In genomic region chr8:114962494-114962893, GRCm38 (mm10) we compare ENCODE assay signal across 23 mouse cellular contexts.
A peak's percentile ranks its signal among the peaks of the same experiment; 100 is the strongest.
DNase-seq lines count a peak whose midpoint lies in the region; ATAC-seq and TF ChIP-seq lines count a peak whose summit lies in the region.
"Had no signal": no experiment of that assay in that cellular context is flagged by ENCODE, and none has a peak within 500 bp of the region (broad histone marks: within the 10 kb centered on the region; RNA-seq: fewer than 3 reads in every experiment).

No protein-coding gene starts in this region.

- no peak for TF ChIP-seq CTCF in gastrocnemius, adult 2 months (IDR thresholded peaks at IDR 0.05)
- no peak for TF ChIP-seq CTCF in liver, adult 2 months (IDR thresholded peaks at IDR 0.05; ENCODE audit: low read depth, low read length)
- TF ChIP-seq CTCF in lung, postnatal 0 days (IDR thresholded peaks at IDR 0.05), result no peak

- H3K4me2 ChIP-seq in lung, postnatal 0 days (replicated peaks; ENCODE audit: low read depth, low read length), result no peak overlapping the region
- no peak overlapping the region for H3K4me2 ChIP-seq in midbrain, embryonic 15.5 days
- H3K4me2 ChIP-seq: embryonic facial prominence, embryonic 13.5 days; forebrain, embryonic 12.5 days; heart, embryonic 13.5 days; hindbrain, embryonic 12.5 days had no signal

- peak; percentile 43; the same call in 1 of the 2 replicates for ATAC-seq in lung, postnatal 0 days
- ATAC-seq in midbrain, embryonic 15.5 days (replicated peaks), result no peak
- ATAC-seq: CD4-positive, CD25-positive, alpha-beta regulatory T cell, adult 4 months; forebrain, embryonic 16.5 days had no signal

- no peaks in the 10 kb centered on the region for H3K4me1 ChIP-seq in liver, adult 2 months (ENCODE audit: control insufficient read depth, insufficient read depth, low read length)
- no peaks in the 10 kb centered on the region for H3K4me1 ChIP-seq in lung, postnatal 0 days (ENCODE audit: insufficient read depth, low read depth, low read length)
- H3K4me1 ChIP-seq in midbrain, embryonic 15.5 days, result no peaks in the 10 kb centered on the region
- H3K4me1 ChIP-seq: forebrain, embryonic 12.5 days; heart, embryonic 13.5 days; hindbrain, embryonic 12.5 days had no signal

- 9% methylated on average over 1 of the region's 1 CpGs for WGBS in liver, adult 2 months
- WGBS in lung, postnatal 0 days, result 5% methylated on average over 1 of the region's 1 CpGs
- 81% methylated on average over 1 of the region's 1 CpGs for WGBS in midbrain, embryonic 15.5 days

- H3K27me3 ChIP-seq in liver, adult 2 months (ENCODE audit: control insufficient read depth, insufficient read depth, low read length), result no peaks in the 10 kb centered on the region
- no peaks in the 10 kb centered on the region for H3K27me3 ChIP-seq in lung, postnatal 0 days (replicated peaks; ENCODE audit: insufficient read depth, low read length)
- no peaks in the 10 kb centered on the region for H3K27me3 ChIP-seq in midbrain, embryonic 15.5 days (replicated peaks)
- H3K27me3 ChIP-seq: embryonic facial prominence, embryonic 13.5 days; forebrain, embryonic 12.5 days; heart, embryonic 13.5 days; hindbrain, embryonic 12.5 days had no signal

- no peaks in the 10 kb centered on the region for H3K79me2 ChIP-seq in liver, adult 2 months (ENCODE audit: control insufficient read depth, insufficient read depth, low read length)

- H3K9ac ChIP-seq in liver, adult 2 months (ENCODE audit: low read depth, low read length), result no peak overlapping the region
- no peak overlapping the region for H3K9ac ChIP-seq in lung, postnatal 0 days (replicated peaks; ENCODE audit: low read depth)
- no peak overlapping the region for H3K9ac ChIP-seq in midbrain, embryonic 15.5 days
- H3K9ac ChIP-seq: embryonic facial prominence, embryonic 13.5 days; forebrain, embryonic 12.5 days; heart, embryonic 13.5 days; hindbrain, embryonic 12.5 days had no signal

- H3K9me3 ChIP-seq in lung, postnatal 0 days (ENCODE audit: low read length), result no peaks in the 10 kb centered on the region
- no peaks in the 10 kb centered on the region for H3K9me3 ChIP-seq in midbrain, embryonic 15.5 days
- H3K9me3 ChIP-seq: embryonic facial prominence, embryonic 13.5 days; forebrain, embryonic 12.5 days; heart, embryonic 13.5 days; hindbrain, embryonic 12.5 days had no signal

- peak overlapping the region; percentile 89 for H3K27ac ChIP-seq in gastrocnemius, adult 2 months
- no peak overlapping the region for H3K27ac ChIP-seq in liver, adult 2 months (replicated peaks; ENCODE audit: insufficient read depth, low read depth, low read length)
- H3K27ac ChIP-seq in lung, postnatal 0 days (ENCODE audit: low read length), result no peak overlapping the region
- no peak overlapping the region for H3K27ac ChIP-seq in midbrain, embryonic 15.5 days
- H3K27ac ChIP-seq: embryonic facial prominence, embryonic 13.5 days; forebrain, embryonic 12.5 days; heart, embryonic 13.5 days; hindbrain, embryonic 12.5 days had no signal

- no peaks in the 10 kb centered on the region for H3K36me3 ChIP-seq in liver, adult 2 months (ENCODE audit: control insufficient read depth, insufficient read depth, low read length)
- no peaks in the 10 kb centered on the region for H3K36me3 ChIP-seq in lung, postnatal 0 days (ENCODE audit: insufficient read depth, low read length)
- no peaks in the 10 kb centered on the region for H3K36me3 ChIP-seq in midbrain, embryonic 15.5 days (replicated peaks)
- H3K36me3 ChIP-seq: embryonic facial prominence, embryonic 13.5 days; forebrain, embryonic 12.5 days; G1E; heart, embryonic 13.5 days; hindbrain, embryonic 12.5 days had no signal

- no peak overlapping the region for H3K4me3 ChIP-seq in gastrocnemius, adult 2 months
- no peak overlapping the region for H3K4me3 ChIP-seq in liver, adult 2 months (ENCODE audit: insufficient read depth, low read depth, low read length)
- no peak overlapping the region for H3K4me3 ChIP-seq in lung, postnatal 0 days (ENCODE audit: low read depth, low read length)
- no peak overlapping the region for H3K4me3 ChIP-seq in midbrain, embryonic 15.5 days
- H3K4me3 ChIP-seq: embryonic facial prominence, embryonic 13.5 days; forebrain, embryonic 12.5 days; heart, embryonic 13.5 days; hindbrain, embryonic 12.5 days had no signal

- no peak for TF ChIP-seq POLR2A in liver, adult 2 months (IDR thresholded peaks at IDR 0.05; ENCODE audit: extremely low read depth, insufficient read depth, low read length)

- TF ChIP-seq EP300 in lung, postnatal 0 days (IDR thresholded peaks at IDR 0.05), result 0 out of 2 replicates have a peak, but pooled peaks have one; percentile 14

- intact Hi-C loops in gastrocnemius, adult 2 months (cut with DNase I), result loop anchor here (10.0 kb wide), 1 partner anchor 512 kb away; no protein-coding TSS in a partner anchor

- no peak for DNase-seq in gastrocnemius, adult 2 months
- no peak for DNase-seq in gastrocnemius, postnatal 10 days
- DNase-seq in liver, adult 2 months (ENCODE audit: extremely low read depth, low read depth, low spot score), result peak; percentile 45
- DNase-seq in liver, result no peak
- DNase-seq in lung, postnatal 0 days (ENCODE audit: low spot score), result peak; percentile 88
- no peak for DNase-seq in lung, postnatal 10 days
- DNase-seq in lung, postnatal 36 days, result peak; percentile 14
- DNase-seq: adrenal gland, postnatal 10 days; B cell, adult 2 months; cerebellum, adult 11-12 months; cerebellum, adult 9-11 months; cerebellum, postnatal 36 days; gastrocnemius, postnatal 25 days; heart, postnatal 10 days; heart, postnatal 4 days had no signal

Comparison
In these comparisons a context has a peak if more than half of its experiments do, and no peak if none do; other contexts are left out.
1. DNase-seq: peak in liver, adult 2 months (single experiment), lung, postnatal 0 days (single experiment) and lung, postnatal 36 days (single experiment); none in gastrocnemius, adult 2 months (single experiment), gastrocnemius, postnatal 10 days (single experiment), liver (single experiment) and lung, postnatal 10 days (single experiment).